Mouse (Mus musculus) CH12.LX (cell line): ENCODE data around the gene Ilvbl.

Source experiments
- CHD1 ChIP-seq: IDR thresholded peaks from 2 replicates; pipeline ENCODE4 v1.6.1; 2012; ENCODE audit warnings: low read depth, low read length, improper control_type of control experiment, inconsistent platforms
- CTCF ChIP-seq, 2 experiments: IDR thresholded peaks in 1 of 2; conservative IDR thresholded peaks in 1 of 2; 2 replicates each; pipeline ENCODE4 v1.5.1; 2011 to 2012; ENCODE audit warnings: low read depth in 2 of 2, low read length in 2 of 2, improper control_type of control experiment in 1 of 2, inconsistent platforms in 1 of 2, mild to moderate bottlenecking in 1 of 2, moderate library complexity in 1 of 2
- HCFC1 ChIP-seq: IDR thresholded peaks from 2 replicates; pipeline ENCODE4 v1.6.1; 2012; ENCODE audit warnings: low read depth, mild to moderate bottlenecking, inconsistent platforms, low read length, improper control_type of control experiment
- MAFK ChIP-seq: IDR thresholded peaks from 2 replicates; pipeline ENCODE4 v1.6.1; 2011; ENCODE audit warnings: low read length, improper control_type of control experiment; ENCODE audit not compliant: insufficient replicate concordance
- TCF12 ChIP-seq: IDR thresholded peaks from 2 replicates; pipeline ENCODE4 v1.6.1; 2014; ENCODE audit warnings: low read depth, mild to moderate bottlenecking, inconsistent platforms, low read length, improper control_type of control experiment
- ZNF384 ChIP-seq: IDR thresholded peaks from 2 replicates; pipeline ENCODE4 v1.6.1; 2012; ENCODE audit warnings: low read depth, low read length, improper control_type of control experiment, inconsistent platforms

DNA sequence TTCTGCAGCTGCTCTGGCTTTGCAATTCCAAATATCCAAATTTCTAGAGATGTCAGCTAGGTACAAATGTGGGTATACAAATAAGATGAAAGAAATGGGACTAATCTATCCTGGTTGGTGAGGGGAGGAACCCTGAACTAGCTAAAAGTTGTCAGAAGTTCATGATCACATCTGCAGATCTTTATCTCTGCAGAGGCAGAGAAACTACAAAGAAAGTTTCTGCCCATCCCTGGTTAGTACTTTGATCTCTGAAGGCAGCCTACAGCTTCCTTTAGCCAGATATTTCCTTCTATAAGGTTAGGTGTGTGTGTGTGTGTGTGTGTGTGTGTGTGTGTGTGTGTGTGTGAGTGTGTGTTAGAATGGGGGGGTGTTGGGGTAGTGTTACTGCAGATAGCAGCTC, 20.4 kb downstream of the Ilvbl start:
- TF ChIP-seq HCFC1 = no peak
- no peak for TF ChIP-seq CHD1
- TF ChIP-seq MAFK = no peak
- no peak for TF ChIP-seq CTCF (conservative IDR thresholded peaks at IDR 0.05 in 1 of 2, IDR thresholded peaks at IDR 0.05 in 1 of 2; ENCODE audit: low read depth in 2 of 2, low read length in 2 of 2)
- no peak for TF ChIP-seq TCF12
- no peak for TF ChIP-seq ZNF384
